Mouse (Mus musculus) C2C12 (cell line): ENCODE data around the gene Phlda1. TPM values are rescaled to one million over a fixed set of nuclear protein-coding genes. Genes with fewer than 3 reads are reported as not detected.

ENCODE experiments used
- H3K27me3 ChIP-seq: one replicate; pipeline ENCODE4 v1.6.1; 2011; ENCODE audit not compliant: control insufficient read depth, insufficient read depth, insufficient read length
- H3K36me3 ChIP-seq: one replicate; pipeline ENCODE4 v1.6.1; 2011; ENCODE audit not compliant: control insufficient read depth, insufficient read depth
- H3K4me3 ChIP-seq: one replicate; pipeline ENCODE4 v1.5.1; 2011; ENCODE audit warnings: mild to moderate bottlenecking, control low read depth; ENCODE audit not compliant: poor library complexity, insufficient read depth, severe bottlenecking
- H3K79me2 ChIP-seq: one replicate; pipeline ENCODE4 v1.6.1; 2011; ENCODE audit not compliant: control insufficient read depth, insufficient read depth
- H3K79me3 ChIP-seq: one replicate; pipeline ENCODE4 v1.6.1; 2011; ENCODE audit warnings: low read depth, control low read depth
- H3ac ChIP-seq: one replicate; pipeline ENCODE3; 2011; ENCODE audit warnings: low read depth; ENCODE audit not compliant: control insufficient read depth, insufficient read length
- CEBPB ChIP-seq: IDR thresholded peaks from one replicate; pipeline ENCODE4 v1.6.1; 2011; ENCODE audit warnings: low read depth, mild to moderate bottlenecking, control low read depth, moderate library complexity
- CTCF ChIP-seq: IDR thresholded peaks from one replicate; pipeline ENCODE4 v1.5.1; 2011; ENCODE audit not compliant: control insufficient read depth, insufficient read depth, insufficient read length
- FOSL1 ChIP-seq: IDR thresholded peaks from one replicate; pipeline ENCODE4 v1.8.0; 2011; ENCODE audit warnings: mild to moderate bottlenecking, low read length; ENCODE audit not compliant: poor library complexity, insufficient read depth, severe bottlenecking
- MAX ChIP-seq: IDR thresholded peaks from one replicate; pipeline ENCODE4 v1.6.1; 2011; ENCODE audit warnings: mild to moderate bottlenecking, control low read depth
- MYOD1 ChIP-seq: IDR thresholded peaks from one replicate; pipeline ENCODE4 v1.6.1; 2011; ENCODE audit warnings: low read depth; ENCODE audit not compliant: control insufficient read depth, insufficient read length
- MYOG ChIP-seq: IDR thresholded peaks from one replicate; pipeline ENCODE4 v1.6.1; 2011; ENCODE audit not compliant: control insufficient read depth, insufficient read length; ENCODE audit errors: extremely low read depth
- USF1 ChIP-seq: IDR thresholded peaks from one replicate; pipeline ENCODE4 v1.6.1; 2011; ENCODE audit warnings: low read depth, mild to moderate bottlenecking, control low read depth, moderate library complexity
- polyA plus RNA-seq: library from polyadenylated mRNA; unstranded; fragments of >200 nt; fragmentation: generic; extraction: Trizol; gene quantifications from one replicate; pipeline ENCODE4 v1.2.1, GENCODE M21; 2012; ENCODE audit warnings: missing spikeins

Phlda1 gene
- polyA plus RNA-seq, 1 experiment, result 111 TPM

DNA sequence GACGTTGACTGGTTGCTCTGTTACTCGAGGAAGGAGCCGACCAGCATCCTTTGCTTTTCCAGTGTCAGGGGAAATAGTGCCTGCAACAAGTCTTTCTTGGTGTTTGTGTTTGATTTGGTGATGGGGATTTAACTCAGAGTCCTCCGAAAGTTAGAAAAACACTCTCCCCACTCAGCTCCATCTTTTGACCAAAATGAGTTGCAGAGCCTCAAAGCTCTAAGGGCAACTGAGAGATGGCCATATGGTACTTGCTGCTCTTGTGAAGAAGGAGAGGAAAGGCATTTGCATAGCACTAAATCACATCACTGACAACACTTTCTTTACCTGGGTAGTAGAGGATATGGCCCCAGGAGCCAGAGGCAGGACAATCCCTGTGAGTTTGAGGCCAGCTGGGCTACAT, 12.3 kb downstream of the Phlda1 start:
- H3K4me3 ChIP-seq, result no peak overlapping the region
- TF ChIP-seq MAX, result no peak
- TF ChIP-seq CEBPB, result no peak
- TF ChIP-seq MYOD1, result no peak
- no peak for TF ChIP-seq FOSL1
- TF ChIP-seq CTCF, result no peak
- no peak for TF ChIP-seq MYOG
- TF ChIP-seq USF1, result no peak

DNA sequence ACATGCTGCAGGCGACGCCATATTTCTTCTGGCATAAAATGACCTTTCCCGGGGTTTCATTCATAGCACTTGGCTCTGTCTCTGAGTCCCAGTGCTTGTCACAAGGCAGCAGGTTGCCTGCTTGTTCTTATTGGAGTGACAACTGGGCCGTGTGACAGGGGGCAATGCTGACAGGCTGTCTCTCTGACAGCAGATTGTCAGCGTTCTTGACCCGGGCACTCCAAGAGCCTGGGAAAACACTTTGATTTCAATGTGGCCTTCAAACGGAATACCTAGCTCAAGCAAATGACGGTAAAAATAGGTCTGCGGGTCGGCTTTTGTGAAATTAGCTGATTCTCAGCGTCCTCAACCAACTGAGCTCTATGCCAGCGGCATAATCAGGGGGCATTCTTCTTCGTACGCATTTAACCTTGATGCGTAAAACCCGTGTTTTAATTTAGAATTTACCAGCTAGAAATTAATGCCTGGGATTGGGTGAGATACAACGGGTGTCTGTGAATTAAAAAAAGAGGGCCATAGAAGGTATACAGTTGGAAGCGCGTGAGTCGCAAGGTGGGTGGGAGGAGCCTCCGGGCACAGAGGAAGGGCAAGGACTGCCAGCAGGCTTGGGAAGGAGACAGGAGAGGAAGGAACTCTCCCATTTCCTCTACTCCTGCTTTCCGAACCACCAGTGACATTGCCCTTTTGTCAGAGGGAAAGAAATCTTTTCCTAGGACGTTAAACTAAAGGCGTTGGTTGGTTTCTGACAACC, 13.7 kb downstream of the Phlda1 start:
- no peak overlapping the region for H3K4me3 ChIP-seq
- TF ChIP-seq CEBPB, result no peak
- TF ChIP-seq MYOD1, result no peak
- no peak for TF ChIP-seq FOSL1
- TF ChIP-seq USF1, result no peak
- TF ChIP-seq MYOG, result no peak
- no peak for TF ChIP-seq MAX
- no peak for TF ChIP-seq CTCF
- no peaks in the 10 kb centered on the region for H3K27me3 ChIP-seq
- no peak overlapping the region for H3ac ChIP-seq
- H3K36me3 ChIP-seq, result no peaks in the 10 kb centered on the region
- no peaks in the 10 kb centered on the region for H3K79me2 ChIP-seq
- H3K79me3 ChIP-seq, result no peaks in the 10 kb centered on the region

More for the DNA sequence above, 12.3 kb downstream of the Phlda1 start:
- H3K27me3 ChIP-seq, result no peaks in the 10 kb centered on the region
- no peaks in the 10 kb centered on the region for H3K79me2 ChIP-seq
- H3K79me3 ChIP-seq, result no peaks in the 10 kb centered on the region
- H3K36me3 ChIP-seq, result no peaks in the 10 kb centered on the region
- H3ac ChIP-seq, result no peak overlapping the region

DNA sequence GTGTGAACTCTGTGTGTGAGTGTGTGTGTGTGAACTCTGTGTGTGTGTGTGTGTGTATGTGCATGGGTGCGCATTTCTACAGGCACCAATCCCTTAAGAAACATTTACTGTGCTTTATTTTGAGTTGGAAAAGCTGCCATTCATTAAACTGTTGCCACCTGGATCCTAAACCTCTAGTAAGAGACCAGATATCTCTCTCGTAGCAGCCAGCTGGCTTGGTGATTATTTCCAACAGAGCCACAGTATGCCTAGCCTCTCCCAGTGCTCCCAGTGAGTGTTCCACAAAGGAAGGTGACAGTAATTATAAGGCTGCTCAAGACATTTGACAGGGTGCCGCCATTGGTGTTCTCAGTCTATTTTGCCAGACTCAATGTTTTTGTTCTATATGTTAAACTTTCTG, 14.5 kb downstream of the Phlda1 start:
- Histone ChIP-seq H3ac (no peak overlapping the region), H3K36me3 (no peaks in the 10 kb centered on the region), H3K27me3 (no peaks in the 10 kb centered on the region), H3K4me3 (no peak overlapping the region), H3K79me2 (no peaks in the 10 kb centered on the region), H3K79me3 (no peaks in the 10 kb centered on the region)
- TF ChIP-seq USF1 (no peak), MYOG (no peak), CEBPB (no peak), CTCF (no peak)

DNA sequence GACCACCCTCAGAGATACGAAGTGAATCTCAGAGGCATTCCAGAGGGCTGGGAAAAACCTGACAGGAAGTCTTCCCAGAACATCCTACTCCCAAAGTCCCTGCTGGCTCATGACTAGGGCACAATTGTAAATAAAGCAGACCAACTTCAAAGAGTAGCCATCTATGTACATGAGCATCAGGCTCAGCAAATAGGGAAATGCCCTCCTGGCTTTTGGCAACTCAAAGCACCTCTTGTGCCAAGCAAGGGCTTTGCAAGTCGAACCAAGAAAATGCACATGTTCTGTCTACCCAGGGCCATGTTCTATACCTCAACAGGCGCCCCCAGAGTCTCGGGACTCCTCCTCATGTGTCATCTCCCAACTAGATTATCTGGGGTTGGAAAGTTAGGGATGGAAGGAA, 15.6 kb downstream of the Phlda1 start:
- no peaks in the 10 kb centered on the region for H3K27me3 ChIP-seq
- H3K79me2 ChIP-seq, result no peaks in the 10 kb centered on the region
- no peak for TF ChIP-seq FOSL1
- no peak for TF ChIP-seq MYOD1
- TF ChIP-seq MAX, result no peak
- no peak for TF ChIP-seq CTCF
- no peak for TF ChIP-seq CEBPB
- no peak for TF ChIP-seq USF1
- no peak for TF ChIP-seq MYOG
- no peaks in the 10 kb centered on the region for H3K79me3 ChIP-seq
- H3K4me3 ChIP-seq, result no peak overlapping the region
- H3ac ChIP-seq, result no peak overlapping the region
- no peaks in the 10 kb centered on the region for H3K36me3 ChIP-seq

DNA sequence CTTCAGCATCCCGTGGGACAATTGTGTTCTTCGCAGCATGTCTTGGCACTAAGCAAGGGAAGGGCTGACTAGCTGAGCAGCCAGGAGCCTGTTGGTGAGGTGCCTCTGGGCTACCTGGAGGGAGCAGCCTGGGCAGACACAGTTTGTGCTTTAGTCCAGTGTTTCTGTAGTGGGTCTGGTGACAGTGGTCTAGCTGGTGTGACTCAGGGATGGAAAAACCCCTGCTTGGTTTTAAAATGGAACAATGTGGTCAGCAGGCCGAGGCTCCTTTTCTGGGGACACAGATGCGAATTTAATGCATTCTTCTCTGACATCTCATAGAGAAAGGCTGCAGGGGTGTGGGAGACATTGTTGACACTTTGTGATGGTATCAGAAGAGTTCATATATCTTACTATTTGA, 16.1 kb downstream of the Phlda1 start:
- Histone ChIP-seq H3ac (peak overlapping the region; percentile 21), H3K4me3 (no peak overlapping the region), H3K79me3 (no peaks in the 10 kb centered on the region), H3K36me3 (no peaks in the 10 kb centered on the region), H3K27me3 (no peaks in the 10 kb centered on the region), H3K79me2 (no peaks in the 10 kb centered on the region)
- TF ChIP-seq FOSL1 (no peak), MAX (no peak), MYOG (no peak), MYOD1 (no peak), CEBPB (no peak), CTCF (no peak), USF1 (no peak)

DNA sequence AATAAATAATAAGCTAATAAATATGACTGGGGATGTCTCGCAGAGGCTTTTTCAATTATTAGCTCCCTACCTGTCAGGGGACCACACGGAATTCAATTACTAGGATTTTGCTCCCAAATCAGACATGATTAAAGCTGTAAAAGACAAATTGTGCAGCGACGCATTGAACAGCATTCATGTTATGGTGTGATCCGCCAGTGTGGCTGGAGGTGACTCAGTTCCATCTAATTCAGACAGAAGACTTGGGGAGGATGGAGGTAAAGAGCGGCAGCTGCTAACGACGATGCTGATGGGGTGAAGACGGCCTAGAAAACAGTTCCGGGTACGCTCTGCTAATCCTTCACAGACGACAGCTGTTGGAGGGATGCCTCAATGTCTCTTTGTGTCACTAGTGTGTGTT, 17.8 kb downstream of the Phlda1 start:
- H3K27me3 ChIP-seq, result no peaks in the 10 kb centered on the region
- no peak overlapping the region for H3K4me3 ChIP-seq
- no peak for TF ChIP-seq MYOG
- no peak for TF ChIP-seq MAX
- TF ChIP-seq FOSL1, result no peak
- no peak for TF ChIP-seq CEBPB
- no peak for TF ChIP-seq CTCF
- TF ChIP-seq MYOD1, result no peak
- no peak for TF ChIP-seq USF1
- no peaks in the 10 kb centered on the region for H3K36me3 ChIP-seq
- H3ac ChIP-seq, result no peak overlapping the region
- H3K79me3 ChIP-seq, result no peaks in the 10 kb centered on the region
- no peaks in the 10 kb centered on the region for H3K79me2 ChIP-seq
